In the genomic region with DNA sequence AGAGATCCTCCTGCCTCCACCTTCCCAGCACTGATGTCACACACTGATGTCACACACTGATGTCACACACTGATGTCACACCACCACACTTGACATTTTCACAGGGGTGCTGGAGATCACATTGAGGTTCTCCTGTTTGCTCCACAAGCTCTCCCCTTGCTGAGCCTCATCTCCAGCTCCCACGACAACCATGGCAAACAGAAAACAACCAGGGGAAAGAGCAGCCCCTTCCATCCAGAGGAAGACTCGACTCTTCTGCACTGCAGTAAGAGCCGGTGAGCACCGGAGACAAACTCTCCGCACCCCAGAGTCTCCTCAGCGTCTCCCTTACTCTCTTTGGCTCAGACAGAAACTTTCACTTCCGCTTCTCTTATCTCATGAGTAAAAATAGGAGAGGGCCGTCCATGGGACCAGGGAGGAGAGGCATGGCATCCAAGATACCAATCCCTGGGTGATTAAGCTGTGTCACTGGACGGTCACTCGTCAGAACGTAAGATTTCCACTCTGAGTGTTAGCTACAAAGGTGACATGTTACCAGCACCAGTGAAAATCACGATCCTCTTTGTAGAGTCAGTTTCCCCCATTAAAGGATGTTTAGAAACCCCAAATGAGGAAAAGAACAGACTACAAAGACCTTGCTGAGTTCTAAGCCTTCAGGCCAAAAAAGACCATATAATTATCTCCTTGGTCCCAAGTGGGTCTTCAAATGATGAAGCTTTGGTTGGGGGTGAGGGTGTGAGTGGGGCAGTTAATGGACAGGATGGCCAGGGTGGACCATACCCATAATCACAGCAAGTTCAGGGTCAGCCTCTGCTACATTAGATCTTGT, we compare ENCODE assay signal across 9 mouse cellular contexts.
DNase-seq lines count a peak whose midpoint lies in the region; ATAC-seq lines count a peak whose summit lies in the region.
"Had no signal": no experiment of that assay in that cellular context is flagged by ENCODE, and none has a peak within 500 bp of the region (broad histone marks: within the 10 kb centered on the region; RNA-seq: fewer than 3 reads in every experiment).

No protein-coding gene starts in this region.

- H3K9ac ChIP-seq in heart, embryonic 14.5 days (ENCODE audit: low read length) = 0 out of 2 replicates have a peak overlapping the region, but pooled peaks have one; percentile 47
- H3K9ac ChIP-seq in midbrain, embryonic 15.5 days = no peak overlapping the region
- no peak overlapping the region for H3K9ac ChIP-seq in midbrain, embryonic 16.5 days (ENCODE audit: low read depth, low read length)
- H3K9ac ChIP-seq: forebrain, postnatal 0 days had no signal

- no peaks in the 10 kb centered on the region for H3K27me3 ChIP-seq in heart, embryonic 14.5 days (ENCODE audit: control insufficient read depth, insufficient read depth, low read length)
- no peaks in the 10 kb centered on the region for H3K27me3 ChIP-seq in midbrain, embryonic 15.5 days (replicated peaks)
- H3K27me3 ChIP-seq in midbrain, embryonic 16.5 days (ENCODE audit: control insufficient read depth, insufficient read depth, low read depth, low read length) = no peaks in the 10 kb centered on the region

- no peaks in the 10 kb centered on the region for H3K36me3 ChIP-seq in heart, embryonic 14.5 days (ENCODE audit: control insufficient read depth, insufficient read depth, low read length)
- no peaks in the 10 kb centered on the region for H3K36me3 ChIP-seq in midbrain, embryonic 15.5 days (replicated peaks)
- H3K36me3 ChIP-seq in midbrain, embryonic 16.5 days (ENCODE audit: control insufficient read depth, insufficient read depth, low read length) = no peaks in the 10 kb centered on the region

- H3K4me2 ChIP-seq in heart, embryonic 14.5 days (ENCODE audit: low read length) = peak overlapping the region; percentile 61
- no peak overlapping the region for H3K4me2 ChIP-seq in midbrain, embryonic 15.5 days
- no peak overlapping the region for H3K4me2 ChIP-seq in midbrain, embryonic 16.5 days (ENCODE audit: low read length)

- peaks cover 37 to 80% of the 10 kb centered on the region in 2 experiments for H3K4me1 ChIP-seq in heart, embryonic 14.5 days (ENCODE audit: control insufficient read depth in 2 of 2, insufficient read depth in 2 of 2, low read length in 2 of 2)
- 0 out of 2 replicates have a peak, but pooled peaks cover 9% of the 10 kb centered on the region for H3K4me1 ChIP-seq in midbrain, embryonic 15.5 days
- H3K4me1 ChIP-seq in midbrain, embryonic 16.5 days (ENCODE audit: control insufficient read depth, insufficient read depth, low read length) = peaks cover 4% of the 10 kb centered on the region; the same call in 1 of the 2 replicates

- peak; percentile 16; the same call in 1 of the 2 replicates for ATAC-seq in heart, embryonic 14.5 days (ENCODE audit: insufficient number of reproducible peaks, insufficient read depth, low FRiP score, low read depth)
- peak; percentile 49 for ATAC-seq in megakaryocyte progenitor cell, adult 5-6 weeks (replicated peaks; ENCODE audit: poor library complexity)
- no peak for ATAC-seq in midbrain, embryonic 15.5 days (replicated peaks)
- ATAC-seq in midbrain, embryonic 16.5 days = no peak
- ATAC-seq: forebrain, postnatal 0 days had no signal

- peak overlapping the region; percentile 65 to 73 for H3K27ac ChIP-seq in heart, embryonic 14.5 days (replicated peaks in 1 of 2; ENCODE audit: control insufficient read depth in 1 of 2, insufficient read depth in 1 of 2, low read depth in 2 of 2, low read length in 2 of 2)
- H3K27ac ChIP-seq in midbrain, embryonic 15.5 days = no peak overlapping the region
- no peak overlapping the region for H3K27ac ChIP-seq in midbrain, embryonic 16.5 days (ENCODE audit: low read length)

- no peaks in the 10 kb centered on the region for H3K9me3 ChIP-seq in heart, embryonic 14.5 days (ENCODE audit: control insufficient read depth, low read length)
- no peaks in the 10 kb centered on the region for H3K9me3 ChIP-seq in midbrain, embryonic 15.5 days
- no peaks in the 10 kb centered on the region for H3K9me3 ChIP-seq in midbrain, embryonic 16.5 days (replicated peaks; ENCODE audit: control insufficient read depth, low read length, poor library complexity, severe bottlenecking)

- H3K4me3 ChIP-seq in heart, embryonic 14.5 days (ENCODE audit: control insufficient read depth in 1 of 2, insufficient read depth in 1 of 2, low read depth in 1 of 2, low read length in 2 of 2) = no peak overlapping the region
- H3K4me3 ChIP-seq in midbrain, embryonic 15.5 days = no peak overlapping the region
- H3K4me3 ChIP-seq in midbrain, embryonic 16.5 days (ENCODE audit: low read depth, low read length) = no peak overlapping the region

- DNase-seq in 416B (ENCODE audit: low read depth) (peak; percentile 32), A20 (ENCODE audit: low read depth, low spot score) (peak; percentile 83)
- no peak for DNase-seq in urinary bladder, postnatal 10 days (ENCODE audit: low spot score)
- DNase-seq: forebrain, postnatal 0 days; layer of hippocampus, adult 9-11 months had no signal

- 6% methylated on average over 12 of the region's 12 CpGs for WGBS in heart, embryonic 14.5 days
- 87% methylated on average over 12 of the region's 12 CpGs for WGBS in midbrain, embryonic 15.5 days
- 87% methylated on average over 12 of the region's 12 CpGs for WGBS in midbrain, embryonic 16.5 days

Comparison
In these comparisons a context has a peak if more than half of its experiments do, and no peak if none do; other contexts are left out.
1. ATAC-seq: peak in heart, embryonic 14.5 days (single experiment) and megakaryocyte progenitor cell, adult 5-6 weeks (single experiment); none in midbrain, embryonic 15.5 days (single experiment) and midbrain, embryonic 16.5 days (single experiment).
2. H3K27ac ChIP-seq: peak in heart, embryonic 14.5 days (2 of 2); none in midbrain, embryonic 15.5 days (single experiment) and midbrain, embryonic 16.5 days (single experiment).